Mouse (Mus musculus) kidney, postnatal 0 days (tissue): Measurements from ENCODE around the gene Ccn2. TPM values are rescaled to one million over a fixed set of nuclear protein-coding genes. Genes with fewer than 3 reads are reported as not detected.

Experiments
- ATAC-seq: fragments of 200-750 bp; cut with Nextera tagmentation; replicated peaks from 2 replicates; pipeline ENCODE4 v1.8.0; 2017; ENCODE audit warnings: low read depth, moderate number of reproducible peaks, moderate TSS enrichment, moderate library complexity; ENCODE audit not compliant: low FRiP score
- DNase-seq: peaks from one replicate; pipeline ENCODE4 v3.0.0-alpha.2; 2016; ENCODE audit warnings: low spot score
- H3K27ac ChIP-seq: fragments of 300-500 bp; sonication (generic); 2 replicates; pipeline ENCODE4 v1.5.1; 2014; ENCODE audit warnings: mild to moderate bottlenecking
- H3K27me3 ChIP-seq: fragments of 300-500 bp; sonication (generic); 2 replicates; pipeline ENCODE4 v1.6.1; 2014; ENCODE audit warnings: low read length, mixed read lengths; ENCODE audit not compliant: insufficient read depth
- H3K36me3 ChIP-seq: fragments of 300-500 bp; sonication (generic); 2 replicates; pipeline ENCODE4 v1.6.1; 2014; ENCODE audit warnings: low read length, mixed read lengths; ENCODE audit not compliant: insufficient read depth
- H3K4me1 ChIP-seq: fragments of 300-500 bp; sonication (generic); replicated peaks from 2 replicates; pipeline ENCODE4 v1.6.1; 2014; ENCODE audit warnings: antibody characterized with exemption, low read length, mixed read lengths; ENCODE audit not compliant: insufficient read depth
- H3K4me2 ChIP-seq: fragments of 300-500 bp; sonication (generic); 2 replicates; pipeline ENCODE4 v1.6.1; 2014; ENCODE audit warnings: mild to moderate bottlenecking, low read length, moderate library complexity, mixed read lengths
- H3K4me3 ChIP-seq: fragments of 300-500 bp; sonication (generic); replicated peaks from 2 replicates; pipeline ENCODE4 v1.5.1; 2014; ENCODE audit warnings: low read depth, low read length
- H3K9ac ChIP-seq: fragments of 300-500 bp; sonication (generic); 2 replicates; pipeline ENCODE4 v1.6.1; 2014; ENCODE audit warnings: low read depth, low read length
- H3K9me3 ChIP-seq: fragments of 300-500 bp; sonication (generic); replicated peaks from 2 replicates; pipeline ENCODE4 v1.6.1; 2016; ENCODE audit warnings: low read length, inconsistent platforms, mixed read lengths
- CTCF ChIP-seq: IDR thresholded peaks from 2 replicates; pipeline ENCODE4 v1.5.1; 2016; ENCODE audit warnings: antibody characterized with exemption, low read depth, mild to moderate bottlenecking, moderate library complexity
- WGBS: fragments of 180-500 bp; shearing (Covaris S2); extraction: QIAGEN DNeasy Blood & Tissue Kit; methylation state at CpG from one replicate; pipeline ENCODE4 v1.1.7; 2014; 5-methylcytosine and 5-hydroxymethylcytosine counted together
- polyA plus RNA-seq: library from polyadenylated mRNA; unstranded; fragments of >200 nt; fragmentation: Nextera tagmentation; extraction: Ambion mirVana; gene quantifications from 2 replicates; pipeline ENCODE4 v1.2.1, GENCODE M21; 2015

Gene Ccn2
- polyA plus RNA-seq, 1 experiment from 2014 or later = 18.4 TPM

DNA sequence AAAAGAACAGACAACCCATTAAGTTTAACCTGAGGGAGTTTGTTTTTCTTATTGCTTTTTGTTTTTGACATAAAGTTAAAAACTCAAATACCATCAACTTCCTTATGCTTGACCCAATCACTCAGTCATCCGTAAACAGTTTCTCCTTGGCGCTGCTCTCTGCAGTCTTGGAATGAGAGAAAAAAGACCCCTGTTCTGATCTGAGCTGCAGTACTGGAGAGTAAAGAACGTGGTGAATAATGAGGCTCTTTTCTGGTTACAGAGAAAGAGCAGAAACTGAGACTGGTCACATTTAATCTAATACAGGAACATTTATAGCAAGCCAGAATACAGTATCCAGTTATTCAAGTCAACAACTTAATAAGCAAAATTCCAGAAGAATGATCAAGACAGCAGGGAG, 21.8 kb upstream of the Ccn2 start:
- DNase-seq = peak; percentile 47
- H3K27ac ChIP-seq = peak overlapping the region; percentile 68
- ATAC-seq = no peak
- no peaks in the 10 kb centered on the region for H3K9me3 ChIP-seq
- WGBS = 40% methylated on average over 3 of the region's 3 CpGs
- H3K4me2 ChIP-seq = no peak overlapping the region
- TF ChIP-seq CTCF = no peak
- H3K4me3 ChIP-seq = no peak overlapping the region
- H3K27me3 ChIP-seq = no peaks in the 10 kb centered on the region
- H3K4me1 ChIP-seq = peaks cover 3% of the 10 kb centered on the region
- H3K36me3 ChIP-seq = no peaks in the 10 kb centered on the region
- H3K9ac ChIP-seq = no peak overlapping the region

DNA sequence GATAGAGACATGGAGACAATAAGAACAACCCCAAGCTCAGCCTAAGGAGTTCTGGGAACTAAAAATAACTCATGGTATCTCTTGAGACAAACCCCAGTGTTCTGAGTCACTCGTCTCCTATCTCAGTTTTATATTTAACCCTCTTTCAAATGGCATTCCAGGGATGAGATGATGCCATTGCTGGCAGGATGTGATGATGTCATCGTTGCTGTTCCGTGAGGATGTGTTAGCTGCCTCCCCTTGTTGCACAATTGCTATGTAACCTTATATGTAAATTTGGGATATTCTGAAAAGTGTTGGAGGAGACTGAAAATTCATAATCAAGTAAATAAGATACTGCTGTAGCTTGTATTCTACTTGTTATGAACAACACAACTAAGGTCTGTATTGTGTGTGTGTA, 14.2 kb upstream of the Ccn2 start:
- Histone ChIP-seq H3K36me3 (no peaks in the 10 kb centered on the region), H3K27me3 (no peaks in the 10 kb centered on the region), H3K4me3 (no peak overlapping the region), H3K9ac (no peak overlapping the region), H3K4me2 (no peak overlapping the region), H3K27ac (no peak overlapping the region), H3K9me3 (no peaks in the 10 kb centered on the region), H3K4me1 (no peaks in the 10 kb centered on the region)
- DNase-seq = no peak
- no peak for TF ChIP-seq CTCF
- no peak for ATAC-seq
- 74% methylated on average over 3 of the region's 3 CpGs for WGBS

DNA sequence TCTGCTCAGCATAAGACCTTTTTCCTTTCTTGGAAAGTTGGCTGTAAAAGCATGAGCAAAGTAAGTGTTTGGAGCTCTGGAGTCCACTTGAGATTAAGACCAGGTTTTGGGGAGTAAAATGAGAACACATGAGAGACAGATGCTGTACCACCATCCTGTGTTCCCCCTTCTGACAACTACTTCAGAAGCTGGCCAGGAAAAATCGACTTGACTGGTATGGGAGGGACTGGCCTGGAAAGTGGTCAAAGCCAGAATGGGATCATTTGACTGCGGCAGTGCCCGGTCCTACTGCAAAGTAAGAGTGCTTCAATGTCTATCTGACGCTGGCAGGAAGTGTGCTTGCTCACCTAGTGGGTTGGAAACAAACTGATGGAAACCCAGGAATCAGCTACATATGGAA, 6.4 kb upstream of the Ccn2 start:
- H3K9ac ChIP-seq = no peak overlapping the region
- no peak overlapping the region for H3K27ac ChIP-seq
- no peak overlapping the region for H3K4me2 ChIP-seq
- H3K4me3 ChIP-seq = no peak overlapping the region
- WGBS = 78% methylated on average over 4 of the region's 4 CpGs
- ATAC-seq (no peak), DNase-seq (no peak)
- no peaks in the 10 kb centered on the region for H3K36me3 ChIP-seq
- no peaks in the 10 kb centered on the region for H3K27me3 ChIP-seq
- 0 out of 2 replicates have a peak, but pooled peaks cover 9% of the 10 kb centered on the region for H3K4me1 ChIP-seq
- no peak for TF ChIP-seq CTCF
- no peaks in the 10 kb centered on the region for H3K9me3 ChIP-seq

DNA sequence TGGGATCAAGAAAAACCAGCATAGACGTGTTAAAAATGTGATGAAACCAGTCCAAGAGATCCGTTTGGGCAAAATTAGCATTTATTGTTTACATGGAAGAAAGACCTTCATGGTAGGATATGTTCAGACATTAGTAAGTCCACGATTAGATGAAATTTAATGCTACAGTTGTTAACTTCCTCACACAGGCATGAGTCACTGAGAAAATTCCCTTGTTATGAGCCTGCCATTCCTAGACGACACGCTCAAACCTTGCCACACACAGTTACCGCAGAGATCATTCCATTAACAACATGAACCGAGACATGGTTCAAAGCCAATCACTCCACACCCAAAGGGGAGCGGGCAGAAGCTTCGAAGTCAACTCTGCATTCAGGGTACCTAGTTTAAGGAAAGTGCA, 6.0 kb upstream of the Ccn2 start:
- Histone ChIP-seq H3K4me2 (no peak overlapping the region), H3K27ac (no peak overlapping the region), H3K9me3 (no peaks in the 10 kb centered on the region), H3K9ac (no peak overlapping the region), H3K4me1 (0 out of 2 replicates have a peak, but pooled peaks cover 9% of the 10 kb centered on the region), H3K27me3 (no peaks in the 10 kb centered on the region), H3K36me3 (no peaks in the 10 kb centered on the region), H3K4me3 (no peak overlapping the region)
- WGBS = 88% methylated on average over 9 of the region's 9 CpGs
- no peak for ATAC-seq
- DNase-seq = no peak
- TF ChIP-seq CTCF = no peak

DNA sequence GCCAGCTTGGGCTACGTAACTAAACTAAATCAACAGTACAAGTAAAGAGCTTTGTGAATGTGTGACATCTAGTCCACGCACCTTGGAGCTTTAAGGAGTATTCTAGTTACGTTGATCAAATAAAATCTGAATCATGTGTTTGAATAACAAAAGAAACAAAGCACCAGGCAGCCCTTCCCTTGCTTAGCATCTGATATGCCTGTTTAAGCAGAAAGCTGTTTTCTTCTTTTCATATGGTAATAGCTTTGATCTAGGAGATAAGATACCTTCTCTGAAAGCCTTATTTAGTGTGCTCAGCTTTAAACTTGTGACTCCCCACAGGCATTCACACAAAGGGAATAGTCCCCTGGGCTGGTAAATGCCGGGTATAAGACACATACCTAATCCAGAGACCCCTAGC, 4.7 kb upstream of the Ccn2 start:
- WGBS = 81% methylated on average over 4 of the region's 4 CpGs
- Histone ChIP-seq H3K27ac (no peak overlapping the region), H3K4me2 (no peak overlapping the region), H3K9me3 (no peaks in the 10 kb centered on the region), H3K9ac (no peak overlapping the region), H3K4me3 (no peak overlapping the region), H3K4me1 (0 out of 2 replicates have a peak, but pooled peaks cover 9% of the 10 kb centered on the region), H3K27me3 (no peaks in the 10 kb centered on the region), H3K36me3 (no peaks in the 10 kb centered on the region)
- ATAC-seq (no peak), DNase-seq (no peak)
- no peak for TF ChIP-seq CTCF

DNA sequence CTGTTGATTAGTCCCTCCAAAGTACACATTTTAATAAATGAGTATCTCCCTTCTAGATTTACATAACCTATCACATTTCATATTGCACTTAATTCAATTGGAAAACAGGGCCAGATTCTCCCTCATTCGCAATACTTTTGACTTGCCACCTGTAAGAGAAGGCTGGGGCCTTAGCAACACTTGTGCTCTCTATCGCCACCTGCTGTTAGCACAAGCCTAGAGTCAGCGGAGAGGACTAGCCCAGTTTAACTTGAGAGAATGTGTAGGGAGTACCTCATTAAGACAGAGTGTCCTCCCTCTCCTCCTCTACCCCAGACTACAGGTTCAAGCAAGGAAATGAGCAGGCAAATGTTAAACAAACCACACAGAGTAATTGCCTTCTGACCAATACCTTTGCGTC, 4.1 kb upstream of the Ccn2 start:
- Histone ChIP-seq H3K27ac (no peak overlapping the region), H3K4me2 (no peak overlapping the region), H3K36me3 (no peaks in the 10 kb centered on the region), H3K27me3 (no peaks in the 10 kb centered on the region), H3K4me1 (0 out of 2 replicates have a peak, but pooled peaks cover 12% of the 10 kb centered on the region), H3K4me3 (no peak overlapping the region), H3K9ac (no peak overlapping the region), H3K9me3 (no peaks in the 10 kb centered on the region)
- no peak for ATAC-seq
- DNase-seq = peak; percentile 92
- peak; percentile 98 for TF ChIP-seq CTCF
- 26% methylated on average over 4 of the region's 4 CpGs for WGBS

DNA sequence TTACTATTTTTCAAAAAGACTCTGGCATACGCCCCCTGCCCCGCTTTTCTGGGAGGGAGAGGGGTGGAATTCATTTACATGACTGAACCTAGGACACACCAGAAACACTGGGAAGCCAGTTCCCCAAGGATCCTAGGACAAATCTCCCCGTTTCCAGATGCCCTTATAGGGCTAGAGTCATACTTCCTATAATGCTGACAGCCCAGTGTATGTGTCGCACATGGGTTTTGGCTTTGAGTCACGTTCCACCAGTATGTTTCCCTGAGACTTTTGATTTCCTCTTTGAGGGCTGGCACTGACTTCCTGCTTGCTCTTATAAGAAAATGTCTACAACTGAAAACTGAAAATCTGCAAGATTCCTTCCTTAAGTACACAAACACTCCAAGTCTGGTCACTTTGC, 3.5 kb upstream of the Ccn2 start:
- ATAC-seq (no peak), DNase-seq (no peak)
- Histone ChIP-seq H3K4me1 (0 out of 2 replicates have a peak, but pooled peaks cover 15% of the 10 kb centered on the region), H3K36me3 (no peaks in the 10 kb centered on the region), H3K27me3 (no peaks in the 10 kb centered on the region), H3K4me3 (no peak overlapping the region), H3K4me2 (no peak overlapping the region), H3K9me3 (no peaks in the 10 kb centered on the region), H3K27ac (peak overlapping the region; percentile 20; the same call in 1 of the 2 replicates), H3K9ac (no peak overlapping the region)
- WGBS = 59% methylated on average over 5 of the region's 5 CpGs
- no peak for TF ChIP-seq CTCF
